Comparison of ENCODE assay signal across 23 mouse cellular contexts in the genomic region with DNA sequence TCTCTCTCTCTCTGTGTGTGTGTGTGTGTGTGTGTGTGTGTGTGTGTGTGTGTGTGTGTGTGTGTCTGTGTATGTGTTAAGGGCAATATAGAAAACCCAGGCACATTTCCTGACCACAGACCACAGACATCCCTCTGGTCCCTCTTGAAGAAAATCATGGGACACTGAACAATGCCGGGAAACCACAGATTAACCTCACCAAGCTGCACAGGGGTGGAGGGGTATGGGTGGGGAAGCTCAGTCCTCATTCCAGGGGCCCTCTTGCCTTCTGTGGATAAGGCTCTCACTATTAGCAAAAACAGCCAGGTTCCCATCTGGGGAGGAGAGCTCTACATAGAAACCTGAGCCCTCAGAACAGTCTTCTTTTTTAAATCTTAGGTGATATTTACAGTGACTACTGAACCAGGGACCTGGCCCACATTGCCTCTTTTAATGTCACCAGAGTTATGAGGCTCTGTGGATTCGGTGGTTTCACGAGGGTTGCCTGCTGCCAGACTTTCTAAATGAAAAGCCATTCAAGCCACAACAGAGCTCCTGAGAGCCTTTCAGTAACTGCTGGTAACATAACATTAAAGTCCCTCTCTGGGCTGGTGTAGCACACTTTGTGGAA.
DNase-seq lines count a peak whose midpoint lies in the region; ATAC-seq and TF ChIP-seq lines count a peak whose summit lies in the region.
"Had no signal": no experiment of that assay in that cellular context is flagged by ENCODE, and none has a peak within 500 bp of the region (broad histone marks: within the 10 kb centered on the region; RNA-seq: fewer than 3 reads in every experiment).

No protein-coding gene starts in this region.

- WGBS in limb, embryonic 11.5 days = 56% methylated on average over 3 of the region's 3 CpGs
- whole genome bisulfite sequencing in limb, embryonic 10.5 days = 83% methylated on average over 3 of the region's 3 CpGs
- WGBS in embryonic facial prominence, embryonic 14.5 days = 65% methylated on average over 3 of the region's 3 CpGs
- WGBS in limb, embryonic 13.5 days = 28% methylated on average over 3 of the region's 3 CpGs
- WGBS in lung, adult 2 months = 61% methylated on average over 3 of the region's 3 CpGs
- WGBS in forebrain, postnatal 0 days = 66% methylated on average over 3 of the region's 3 CpGs

- H3K9me3 ChIP-seq in limb, embryonic 11.5 days (ENCODE audit: control insufficient read depth, low read length) = no peaks in the 10 kb centered on the region
- no peaks in the 10 kb centered on the region for H3K9me3 ChIP-seq in limb, embryonic 10.5 days (replicated peaks)
- no peaks in the 10 kb centered on the region for H3K9me3 ChIP-seq in embryonic facial prominence, embryonic 14.5 days (ENCODE audit: control insufficient read depth, low read length)
- H3K9me3 ChIP-seq in limb, embryonic 13.5 days = no peaks in the 10 kb centered on the region
- no peaks in the 10 kb centered on the region for H3K9me3 ChIP-seq in forebrain, postnatal 0 days (ENCODE audit: low read length)
- H3K9me3 ChIP-seq: forebrain, embryonic 15.5 days; heart, embryonic 15.5 days; hindbrain, embryonic 12.5 days had no signal

- no peaks in the 10 kb centered on the region for H3K27me3 ChIP-seq in limb, embryonic 11.5 days (ENCODE audit: control insufficient read depth, insufficient read depth, low read length)
- no peaks in the 10 kb centered on the region for H3K27me3 ChIP-seq in limb, embryonic 10.5 days (ENCODE audit: low read depth, poor library complexity, severe bottlenecking)
- no peaks in the 10 kb centered on the region for H3K27me3 ChIP-seq in embryonic facial prominence, embryonic 14.5 days (replicated peaks; ENCODE audit: control insufficient read depth, insufficient read depth, low read length)
- H3K27me3 ChIP-seq in limb, embryonic 13.5 days = no peaks in the 10 kb centered on the region
- no peaks in the 10 kb centered on the region for H3K27me3 ChIP-seq in forebrain, postnatal 0 days (ENCODE audit: insufficient read depth, low read length)
- H3K27me3 ChIP-seq: forebrain, embryonic 15.5 days; heart, embryonic 15.5 days; hindbrain, embryonic 12.5 days had no signal

- no peak overlapping the region for H3K9ac ChIP-seq in limb, embryonic 11.5 days (ENCODE audit: low read length)
- H3K9ac ChIP-seq in embryonic facial prominence, embryonic 14.5 days (ENCODE audit: low read depth, low read length) = no peak overlapping the region; the same call in 1 of the 2 replicates
- no peak overlapping the region for H3K9ac ChIP-seq in limb, embryonic 13.5 days
- H3K9ac ChIP-seq in forebrain, postnatal 0 days = no peak overlapping the region
- H3K9ac ChIP-seq: forebrain, embryonic 15.5 days; heart, embryonic 15.5 days; hindbrain, embryonic 12.5 days had no signal

- no peak overlapping the region for H3K4me2 ChIP-seq in limb, embryonic 11.5 days (ENCODE audit: low read depth, severe bottlenecking)
- H3K4me2 ChIP-seq in embryonic facial prominence, embryonic 14.5 days (ENCODE audit: low read depth, low read length) = no peak overlapping the region
- no peak overlapping the region for H3K4me2 ChIP-seq in limb, embryonic 13.5 days (replicated peaks)
- H3K4me2 ChIP-seq in forebrain, postnatal 0 days (ENCODE audit: low read depth) = no peak overlapping the region
- H3K4me2 ChIP-seq: forebrain, embryonic 15.5 days; heart, embryonic 11.5 days; heart, embryonic 15.5 days; hindbrain, embryonic 12.5 days had no signal

- no peaks in the 10 kb centered on the region for H3K36me3 ChIP-seq in limb, embryonic 11.5 days (ENCODE audit: control insufficient read depth, insufficient read depth, low read length)
- H3K36me3 ChIP-seq in limb, embryonic 10.5 days = no peaks in the 10 kb centered on the region
- no peaks in the 10 kb centered on the region for H3K36me3 ChIP-seq in embryonic facial prominence, embryonic 14.5 days (ENCODE audit: control insufficient read depth, insufficient read depth, low read length)
- no peaks in the 10 kb centered on the region for H3K36me3 ChIP-seq in limb, embryonic 13.5 days
- peaks cover 4% of the 10 kb centered on the region; the same call in 1 of the 2 replicates for H3K36me3 ChIP-seq in forebrain, postnatal 0 days (ENCODE audit: insufficient read depth)
- H3K36me3 ChIP-seq: forebrain, embryonic 15.5 days; G1E; heart, embryonic 15.5 days; hindbrain, embryonic 12.5 days had no signal

- no peak for TF ChIP-seq CTCF in lung, adult 2 months (IDR thresholded peaks at IDR 0.05; ENCODE audit: insufficient read depth, low read length)
- TF ChIP-seq CTCF in forebrain, postnatal 0 days (IDR thresholded peaks at IDR 0.05; ENCODE audit: low read depth) = no peak
- TF ChIP-seq CTCF in layer of hippocampus, adult 2 months (conservative IDR thresholded peaks at IDR 0.05) = no peak

- ATAC-seq in limb, embryonic 11.5 days (ENCODE audit: insufficient number of reproducible peaks, low FRiP score, low TSS enrichment, low read depth) = no peak
- peak; percentile 60; the same call in 1 of the 2 replicates for ATAC-seq in embryonic facial prominence, embryonic 14.5 days (ENCODE audit: low read depth)
- ATAC-seq in limb, embryonic 13.5 days (ENCODE audit: low FRiP score, low read depth) = peak; percentile 67; the same call in 1 of the 2 replicates
- no peak for ATAC-seq in forebrain, postnatal 0 days
- ATAC-seq: CD4-positive, CD25-positive, alpha-beta regulatory T cell, adult 4 months; forebrain, embryonic 15.5 days; hindbrain, embryonic 16.5 days; inflammation-experienced regulatory T-cells, adult 6 months; intestine, postnatal 0 days had no signal

- no peak for TF ChIP-seq POLR2A in lung, adult 2 months (IDR thresholded peaks at IDR 0.05; ENCODE audit: borderline replicate concordance, extremely low read depth, low read depth, low read length)

- H3K27ac ChIP-seq in limb, embryonic 11.5 days (replicated peaks; ENCODE audit: low read depth, low read length) = 0 out of 2 replicates have a peak overlapping the region, but pooled peaks have one; percentile 4
- H3K27ac ChIP-seq in limb, embryonic 10.5 days = no peak overlapping the region
- no peak overlapping the region for H3K27ac ChIP-seq in embryonic facial prominence, embryonic 14.5 days (replicated peaks; ENCODE audit: low read depth, low read length)
- peak overlapping the region; percentile 44 for H3K27ac ChIP-seq in limb, embryonic 13.5 days
- no peak overlapping the region for H3K27ac ChIP-seq in forebrain, postnatal 0 days (ENCODE audit: low read depth, low read length)
- no peak overlapping the region for H3K27ac ChIP-seq in layer of hippocampus, adult 2 months
- H3K27ac ChIP-seq: forebrain, embryonic 15.5 days; heart, embryonic 15.5 days; hindbrain, embryonic 12.5 days had no signal

- no peaks in the 10 kb centered on the region for H3K4me1 ChIP-seq in limb, embryonic 11.5 days (ENCODE audit: control insufficient read depth, insufficient read depth, low read length)
- peaks cover 6% of the 10 kb centered on the region for H3K4me1 ChIP-seq in limb, embryonic 10.5 days
- H3K4me1 ChIP-seq in embryonic facial prominence, embryonic 14.5 days (ENCODE audit: control insufficient read depth, insufficient read depth, low read length) = peaks cover 6% of the 10 kb centered on the region; the same call in 1 of the 2 replicates
- peaks cover 22% of the 10 kb centered on the region for H3K4me1 ChIP-seq in limb, embryonic 13.5 days
- no peaks in the 10 kb centered on the region for H3K4me1 ChIP-seq in lung, adult 2 months (ENCODE audit: control insufficient read depth, insufficient read depth, low read length)
- no peaks in the 10 kb centered on the region for H3K4me1 ChIP-seq in forebrain, postnatal 0 days (ENCODE audit: insufficient read depth)
- H3K4me1 ChIP-seq: hindbrain, embryonic 12.5 days had no signal

- no peak overlapping the region for H3K4me3 ChIP-seq in limb, embryonic 11.5 days (ENCODE audit: low read depth, low read length)
- no peak overlapping the region for H3K4me3 ChIP-seq in limb, embryonic 10.5 days
- H3K4me3 ChIP-seq in embryonic facial prominence, embryonic 14.5 days (ENCODE audit: low read depth, low read length) = no peak overlapping the region
- H3K4me3 ChIP-seq in limb, embryonic 13.5 days = no peak overlapping the region
- H3K4me3 ChIP-seq in lung, adult 2 months (replicated peaks; ENCODE audit: extremely low read depth, low read depth, low read length) = no peak overlapping the region
- no peak overlapping the region for H3K4me3 ChIP-seq in forebrain, postnatal 0 days (ENCODE audit: low read depth, low read length)
- no peak overlapping the region for H3K4me3 ChIP-seq in layer of hippocampus, adult 2 months
- H3K4me3 ChIP-seq: forebrain, embryonic 15.5 days; heart, embryonic 15.5 days; hindbrain, embryonic 12.5 days had no signal

- DNase-seq in limb, embryonic 11.5 days (ENCODE audit: low spot score) = no peak
- DNase-seq in limb, embryonic 10.5 days (ENCODE audit: low spot score) = no peak
- DNase-seq in embryonic facial prominence, embryonic 14.5 days (ENCODE audit: low spot score) = peak; percentile 45
- DNase-seq in lung, adult 2 months = no peak
- no peak for DNase-seq in forebrain, postnatal 0 days
- no peak for DNase-seq in layer of hippocampus, adult 2 months (ENCODE audit: low spot score in 2 of 2)
- DNase-seq: adrenal gland, postnatal 14 days; cerebellum, adult 11-12 months; cerebellum, adult 9-10 months; cerebellum, postnatal 25 days; gastrocnemius, postnatal 14 days; heart, adult 11 months; heart, postnatal 14 days had no signal

Comparison
In these comparisons a context has a peak if more than half of its experiments do, and no peak if none do; other contexts are left out.
1. ATAC-seq: peak in embryonic facial prominence, embryonic 14.5 days (single experiment) and limb, embryonic 13.5 days (single experiment); none in limb, embryonic 11.5 days (single experiment) and forebrain, postnatal 0 days (single experiment).
2. H3K27ac ChIP-seq: peak in limb, embryonic 11.5 days (single experiment) and limb, embryonic 13.5 days (single experiment); none in limb, embryonic 10.5 days (single experiment), embryonic facial prominence, embryonic 14.5 days (single experiment), forebrain, postnatal 0 days (single experiment) and layer of hippocampus, adult 2 months (single experiment).